Mouse (Mus musculus): Measurements from ENCODE around the gene Hist1h2be. TPM values are rescaled to one million over a fixed set of nuclear protein-coding genes. Genes with fewer than 3 reads are reported as not detected.
"Not testable (repeated sequence)": the region's sequence is repeated elsewhere in the genome, so short reads cannot be mapped to it uniquely, and the experiment has no call there.

The Hist1h2be gene
- polyA plus RNA-seq, 1 experiment: 4.2 TPM

GRCm38 (mm10) chr13:23597957-23598356, 23.0 kb downstream of the Hist1h2be start:
- H3K27ac ChIP-seq (ENCODE audit: insufficient read depth, low read length): no peak overlapping the region
- DNase-seq: peak; percentile 69 to 77
- no peak overlapping the region for H3K4me3 ChIP-seq (replicated peaks; ENCODE audit: insufficient read depth, low read depth, low read length)
- TF ChIP-seq CTCF (IDR thresholded peaks at IDR 0.05; ENCODE audit: borderline replicate concordance, insufficient read depth, low read depth, low read length) (peak; percentile 69), POLR2A (IDR thresholded peaks at IDR 0.05; ENCODE audit: borderline replicate concordance, insufficient read depth, low read length) (no peak)
- H3K27me3 ChIP-seq (ENCODE audit: control insufficient read depth, insufficient read depth, low read length): no peaks in the 10 kb centered on the region
- WGBS: 9% methylated on average over 9 of the region's 9 CpGs
- H3K4me1 ChIP-seq (ENCODE audit: control insufficient read depth, insufficient read depth, low read length): peaks cover 1% of the 10 kb centered on the region; the same call in 1 of the 2 replicates

GRCm38 (mm10) chr13:23595622-23596372, 25.1 kb downstream of the Hist1h2be start:
- 94% methylated on average over 7 of the region's 7 CpGs for WGBS

GRCm38 (mm10) chr13:23595185-23595584, 25.7 kb downstream of the Hist1h2be start:
- H3K27me3 ChIP-seq (ENCODE audit: control insufficient read depth, insufficient read depth, low read length): no peaks in the 10 kb centered on the region
- TF ChIP-seq POLR2A (IDR thresholded peaks at IDR 0.05; ENCODE audit: borderline replicate concordance, insufficient read depth, low read length) (no peak), CTCF (IDR thresholded peaks at IDR 0.05; ENCODE audit: borderline replicate concordance, insufficient read depth, low read depth, low read length) (no peak)
- H3K27ac ChIP-seq (ENCODE audit: insufficient read depth, low read length): no peak overlapping the region
- 86% methylated on average over 2 of the region's 2 CpGs for WGBS
- H3K4me3 ChIP-seq (replicated peaks; ENCODE audit: insufficient read depth, low read depth, low read length): no peak overlapping the region
- H3K4me1 ChIP-seq (ENCODE audit: control insufficient read depth, insufficient read depth, low read length): peaks cover 2% of the 10 kb centered on the region; the same call in 1 of the 2 replicates
- no peak for DNase-seq

More at GRCm38 (mm10) chr13:23595622-23596372, 25.1 kb downstream of the Hist1h2be start:
- Histone ChIP-seq H3K27ac (ENCODE audit: insufficient read depth, low read length) (no peak overlapping the region), H3K27me3 (ENCODE audit: control insufficient read depth, insufficient read depth, low read length) (no peaks in the 10 kb centered on the region), H3K4me3 (replicated peaks; ENCODE audit: insufficient read depth, low read depth, low read length) (no peak overlapping the region), H3K4me1 (ENCODE audit: control insufficient read depth, insufficient read depth, low read length) (peaks cover 2% of the 10 kb centered on the region; the same call in 1 of the 2 replicates)
- DNase-seq: no peak
- TF ChIP-seq CTCF (IDR thresholded peaks at IDR 0.05; ENCODE audit: borderline replicate concordance, insufficient read depth, low read depth, low read length) (no peak), POLR2A (IDR thresholded peaks at IDR 0.05; ENCODE audit: borderline replicate concordance, insufficient read depth, low read length) (no peak)

GRCm38 (mm10) chr13:23593051-23593770, 27.7 kb downstream of the Hist1h2be start:
- Histone ChIP-seq H3K4me3 (replicated peaks; ENCODE audit: insufficient read depth, low read depth, low read length) (no peak overlapping the region), H3K27ac (ENCODE audit: insufficient read depth, low read length) (no peak overlapping the region), H3K27me3 (ENCODE audit: control insufficient read depth, insufficient read depth, low read length) (no peaks in the 10 kb centered on the region), H3K4me1 (ENCODE audit: control insufficient read depth, insufficient read depth, low read length) (peaks cover 2% of the 10 kb centered on the region; the same call in 1 of the 2 replicates)
- 65% methylated on average over 5 of the region's 5 CpGs for WGBS
- DNase-seq: no peak
- TF ChIP-seq POLR2A (IDR thresholded peaks at IDR 0.05; ENCODE audit: borderline replicate concordance, insufficient read depth, low read length) (no peak), CTCF (IDR thresholded peaks at IDR 0.05; ENCODE audit: borderline replicate concordance, insufficient read depth, low read depth, low read length) (no peak)

GRCm38 (mm10) chr13:23592614-23593013, 28.3 kb downstream of the Hist1h2be start:
- TF ChIP-seq CTCF (IDR thresholded peaks at IDR 0.05; ENCODE audit: borderline replicate concordance, insufficient read depth, low read depth, low read length) (no peak), POLR2A (IDR thresholded peaks at IDR 0.05; ENCODE audit: borderline replicate concordance, insufficient read depth, low read length) (no peak)
- no peaks in the 10 kb centered on the region for H3K27me3 ChIP-seq (ENCODE audit: control insufficient read depth, insufficient read depth, low read length)
- H3K27ac ChIP-seq (ENCODE audit: insufficient read depth, low read length): no peak overlapping the region
- DNase-seq: peak; percentile 69 to 79
- no peak overlapping the region for H3K4me3 ChIP-seq (replicated peaks; ENCODE audit: insufficient read depth, low read depth, low read length)
- peaks cover 2% of the 10 kb centered on the region; the same call in 1 of the 2 replicates for H3K4me1 ChIP-seq (ENCODE audit: control insufficient read depth, insufficient read depth, low read length)
- 13% methylated on average over 7 of the region's 7 CpGs for WGBS

- H3K4me1 ChIP-seq (ENCODE audit: control insufficient read depth, insufficient read depth, low read length); DNase-seq; H3K4me3 ChIP-seq (replicated peaks; ENCODE audit: insufficient read depth, low read depth, low read length); H3K27me3 ChIP-seq (ENCODE audit: control insufficient read depth, insufficient read depth, low read length); H3K27ac ChIP-seq (ENCODE audit: insufficient read depth, low read length): not testable (repeated sequence)
- WGBS: 88% methylated on average over 7 of the region's 7 CpGs
These were observed 29.0 kb downstream of the Hist1h2be start for GRCm38 (mm10) chr13:23591886-23592285.

- 97% methylated on average over 7 of the region's 7 CpGs for WGBS
- no peak overlapping the region for H3K27ac ChIP-seq (ENCODE audit: insufficient read depth, low read length)
- no peak overlapping the region for H3K4me3 ChIP-seq (replicated peaks; ENCODE audit: insufficient read depth, low read depth, low read length)
- no peak for TF ChIP-seq POLR2A (IDR thresholded peaks at IDR 0.05; ENCODE audit: borderline replicate concordance, insufficient read depth, low read length)
- peaks cover 2% of the 10 kb centered on the region; the same call in 1 of the 2 replicates for H3K4me1 ChIP-seq (ENCODE audit: control insufficient read depth, insufficient read depth, low read length)
- DNase-seq: no peak
- no peaks in the 10 kb centered on the region for H3K27me3 ChIP-seq (ENCODE audit: control insufficient read depth, insufficient read depth, low read length)
These were observed 29.7 kb downstream of the Hist1h2be start for GRCm38 (mm10) chr13:23591206-23591605.

- H3K27me3 ChIP-seq (ENCODE audit: control insufficient read depth, insufficient read depth, low read length): no peaks in the 10 kb centered on the region
- TF ChIP-seq CTCF (IDR thresholded peaks at IDR 0.05; ENCODE audit: borderline replicate concordance, insufficient read depth, low read depth, low read length) (no peak), POLR2A (IDR thresholded peaks at IDR 0.05; ENCODE audit: borderline replicate concordance, insufficient read depth, low read length) (no peak)
- no peaks in the 10 kb centered on the region for H3K4me1 ChIP-seq (ENCODE audit: control insufficient read depth, insufficient read depth, low read length)
- no peak overlapping the region for H3K27ac ChIP-seq (ENCODE audit: insufficient read depth, low read length)
- no peak for DNase-seq
- H3K4me3 ChIP-seq (replicated peaks; ENCODE audit: insufficient read depth, low read depth, low read length): no peak overlapping the region
- WGBS: 14% methylated on average over 1 of the region's 1 CpGs
These were observed 34.0 kb downstream of the Hist1h2be start for GRCm38 (mm10) chr13:23586940-23587225.

All from cerebellum, adult 2 months (tissue).